Mouse (Mus musculus) heart, embryonic 13.5 days (tissue): ENCODE results near the gene Cyp3a13. TPM values are rescaled to one million over a fixed set of nuclear protein-coding genes. Genes with fewer than 3 reads are reported as not detected.
"Not testable (repeated sequence)": the region's sequence is repeated elsewhere in the genome, so short reads cannot be mapped to it uniquely, and the experiment has no call there.

ENCODE experiments used
- ATAC-seq: fragments of 200-750 bp; cut with Nextera tagmentation; 2 replicates; pipeline ENCODE4 v1.8.0; 2017; ENCODE audit warnings: moderate TSS enrichment; ENCODE audit not compliant: insufficient number of reproducible peaks, low FRiP score, low TSS enrichment; ENCODE audit errors: extremely low read depth
- H3K27ac ChIP-seq: fragments of 300-500 bp; sonication (generic); replicated peaks from 2 replicates; pipeline ENCODE4 v1.5.1; 2015; ENCODE audit warnings: moderate library complexity, mild to moderate bottlenecking, inconsistent platforms
- H3K27me3 ChIP-seq: fragments of 300-500 bp; sonication (generic); replicated peaks from 2 replicates; pipeline ENCODE4 v1.6.1; 2015; ENCODE audit warnings: mild to moderate bottlenecking, inconsistent platforms
- H3K36me3 ChIP-seq: fragments of 300-500 bp; sonication (generic); 2 replicates; pipeline ENCODE4 v1.6.1; 2015; ENCODE audit warnings: mild to moderate bottlenecking, inconsistent platforms
- H3K4me1 ChIP-seq: fragments of 300-500 bp; sonication (generic); 2 replicates; pipeline ENCODE4 v1.6.1; 2015; ENCODE audit warnings: inconsistent platforms
- H3K4me2 ChIP-seq: fragments of 300-500 bp; sonication (generic); 2 replicates; pipeline ENCODE4 v1.6.1; 2015; ENCODE audit warnings: inconsistent platforms, mild to moderate bottlenecking, moderate library complexity
- H3K4me3 ChIP-seq: fragments of 300-500 bp; sonication (generic); 2 replicates; pipeline ENCODE4 v1.5.1; 2015; ENCODE audit warnings: moderate library complexity, mild to moderate bottlenecking, inconsistent platforms
- H3K9ac ChIP-seq: fragments of 300-500 bp; sonication (generic); 2 replicates; pipeline ENCODE4 v1.6.1; 2015; ENCODE audit warnings: inconsistent platforms, mild to moderate bottlenecking, moderate library complexity
- H3K9me3 ChIP-seq: fragments of 300-500 bp; sonication (generic); 2 replicates; pipeline ENCODE4 v1.6.1; 2016; ENCODE audit warnings: inconsistent platforms
- WGBS: fragments of 180-500 bp; shearing (Covaris S2); methylation state at CpG from one replicate; pipeline ENCODE4 v1.1.7; 2015; ENCODE audit warnings: mixed read lengths; 5-methylcytosine and 5-hydroxymethylcytosine counted together
- polyA plus RNA-seq: library from polyadenylated mRNA; unstranded; fragments of >200 nt; fragmentation: Nextera tagmentation; extraction: Ambion mirVana; gene quantifications from 2 replicates; pipeline ENCODE4 v1.2.1, GENCODE M21; 2015

Gene Cyp3a13
- 0.13 TPM in 1 of 2 replicates, not detected in the other for polyA plus RNA-seq

DNA sequence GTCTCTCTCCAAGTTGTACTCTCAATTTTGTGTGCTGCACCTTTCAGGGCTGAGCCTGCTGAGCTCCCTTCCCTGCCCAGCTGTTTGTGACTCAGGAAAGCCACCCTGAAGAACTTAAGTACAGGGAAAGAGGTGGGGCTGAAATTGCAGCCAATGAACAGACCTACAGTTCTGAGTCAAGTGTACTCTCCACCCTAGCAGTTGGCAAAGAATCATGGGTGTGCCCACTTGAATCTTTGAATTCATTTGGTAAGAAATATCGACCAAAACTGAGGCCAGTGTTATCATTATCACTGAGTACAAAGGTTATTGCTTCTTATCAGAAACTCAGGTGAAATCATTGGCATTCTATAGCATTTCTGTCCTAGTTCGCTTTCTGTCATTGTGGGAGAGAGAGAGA is at the start of gene Cyp3a13:
Cyp3a13 (minus strand) TSS at position 88 of the 400 bp plus-strand sequence.
- Histone ChIP-seq H3K36me3 (no peaks in the 10 kb centered on the region), H3K27ac (no peak within 1 kb of the TSS), H3K4me3 (no peak within 1 kb of the TSS), H3K4me1 (no peaks in the 10 kb centered on the region), H3K4me2 (no peak within 1 kb of the TSS), H3K9me3 (no peaks in the 10 kb centered on the region), H3K9ac (no peak within 1 kb of the TSS), H3K27me3 (no peaks in the 10 kb centered on the region)
- 52% methylated on average over 2 of the region's 2 CpGs for whole genome bisulfite sequencing
- no peak for ATAC-seq

DNA sequence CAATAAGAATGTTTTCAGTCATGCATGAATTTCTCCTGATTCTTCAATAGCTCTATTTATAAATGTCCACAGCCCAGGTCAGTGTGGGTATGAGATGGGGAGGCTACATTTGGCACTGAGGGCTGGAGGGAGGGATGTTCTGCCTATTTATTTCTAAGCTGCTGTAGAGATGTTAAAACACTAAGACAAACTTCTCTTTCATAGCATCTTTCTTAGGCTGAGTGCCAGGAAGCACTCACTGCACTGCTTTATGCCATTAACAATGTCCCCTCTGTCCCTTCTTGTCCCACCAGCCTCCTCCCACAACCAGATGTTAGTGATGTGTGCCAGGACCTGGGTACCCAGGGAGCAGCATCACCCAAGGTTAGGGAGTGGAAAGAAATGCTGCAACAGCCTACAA is 45.1 kb upstream of the Cyp3a13 start:
- no peak for ATAC-seq
- no peak overlapping the region for H3K4me3 ChIP-seq

DNA sequence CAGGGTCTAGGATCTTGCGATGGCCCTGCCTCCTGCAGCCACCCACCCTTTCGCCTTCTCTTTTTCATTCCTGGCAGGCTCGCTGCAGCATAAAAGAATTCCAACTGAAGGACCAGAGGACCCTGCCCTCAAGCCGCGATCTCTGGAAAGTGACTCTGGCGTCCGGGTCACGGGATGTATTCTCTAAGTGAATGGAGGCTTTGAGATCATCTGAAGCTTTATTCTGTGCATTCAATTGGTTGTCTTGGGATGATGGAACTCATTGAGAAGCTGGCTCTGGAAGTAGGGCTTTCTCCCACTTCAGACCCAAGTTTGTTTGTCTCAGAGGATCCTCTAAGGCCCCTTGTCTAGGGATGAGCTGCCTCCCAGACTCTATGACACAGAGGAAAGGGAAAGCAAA is 41.5 kb upstream of the Cyp3a13 start, which contains the start of gene Gjc3:
Gjc3 (minus strand) TSS at position 154 of the 400 bp plus-strand sequence.
- H3K4me3 ChIP-seq, result no peak within 1 kb of the TSS
- no peak within 1 kb of the TSS for H3K27ac ChIP-seq
- no peaks in the 10 kb centered on the region for H3K4me1 ChIP-seq
- H3K9ac ChIP-seq, result no peak within 1 kb of the TSS
- H3K4me2 ChIP-seq, result no peak within 1 kb of the TSS
- no peaks in the 10 kb centered on the region for H3K9me3 ChIP-seq
- no peaks in the 10 kb centered on the region for H3K36me3 ChIP-seq
- 69% methylated on average over 8 of the region's 8 CpGs for WGBS
- ATAC-seq, result no peak
- H3K27me3 ChIP-seq, result no peaks in the 10 kb centered on the region

More for the DNA sequence above, 45.1 kb upstream of the Cyp3a13 start:
- Histone ChIP-seq H3K9me3 (no peaks in the 10 kb centered on the region), H3K27me3 (no peaks in the 10 kb centered on the region), H3K4me2 (no peak overlapping the region), H3K36me3 (no peaks in the 10 kb centered on the region), H3K9ac (no peak overlapping the region), H3K27ac (no peak overlapping the region), H3K4me1 (no peaks in the 10 kb centered on the region)

DNA sequence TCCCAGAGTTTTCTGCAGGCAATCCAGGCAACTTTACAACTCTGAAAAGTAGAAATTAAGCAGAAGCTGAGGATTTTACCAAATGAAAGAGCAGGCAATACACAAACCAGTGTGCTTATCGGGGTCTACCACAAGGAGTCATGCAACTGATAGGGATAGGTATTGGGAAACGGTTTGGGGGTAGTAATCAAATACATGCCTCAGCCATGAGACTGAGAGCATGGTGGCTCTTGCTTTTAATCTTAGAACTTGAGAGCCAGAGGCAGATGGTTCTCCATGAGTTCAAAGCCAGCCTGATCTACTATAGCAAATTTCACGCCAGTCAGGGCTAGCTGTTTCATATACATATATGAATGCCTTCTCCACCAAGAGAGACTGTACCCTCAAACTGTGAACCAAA is 35.0 kb upstream of the Cyp3a13 start:
- Histone ChIP-seq H3K9ac (no peak overlapping the region), H3K27ac (no peak overlapping the region), H3K4me1 (no peaks in the 10 kb centered on the region), H3K4me2 (no peak overlapping the region), H3K36me3 (no peaks in the 10 kb centered on the region), H3K27me3 (no peaks in the 10 kb centered on the region; the same call in 1 of the 2 replicates), H3K4me3 (no peak overlapping the region), H3K9me3 (no peaks in the 10 kb centered on the region)
- ATAC-seq, result no peak
- WGBS, result 66% methylated on average over 3 of the region's 3 CpGs

DNA sequence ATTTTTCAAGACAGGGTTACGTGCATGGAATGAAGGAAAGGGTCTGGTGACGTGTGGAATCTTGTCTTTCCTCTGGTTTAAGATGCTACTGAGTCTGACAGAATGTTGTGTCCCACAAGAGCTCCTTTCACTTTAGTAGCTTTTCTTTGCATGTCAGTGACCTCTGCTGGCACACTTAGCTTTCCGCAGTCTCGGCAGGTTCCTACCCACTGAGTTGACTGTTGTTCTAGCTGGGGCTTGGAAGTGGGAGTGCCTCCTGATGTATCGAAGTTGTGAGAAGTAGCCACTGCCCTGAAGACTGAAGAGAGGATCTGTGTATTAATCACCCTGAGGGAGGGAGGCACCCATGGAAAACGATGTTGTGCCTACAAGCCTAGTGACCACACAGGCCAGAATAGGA is 29.8 kb upstream of the Cyp3a13 start:
- WGBS, result 35% methylated on average over 6 of the region's 6 CpGs
- H3K36me3 ChIP-seq, result no peaks in the 10 kb centered on the region
- H3K4me3 ChIP-seq, result no peak overlapping the region
- H3K27ac ChIP-seq, result no peak overlapping the region
- ATAC-seq, result no peak
- H3K9ac ChIP-seq, result no peak overlapping the region
- H3K9me3 ChIP-seq, result no peaks in the 10 kb centered on the region
- H3K4me2 ChIP-seq, result no peak overlapping the region
- H3K4me1 ChIP-seq, result no peaks in the 10 kb centered on the region
- H3K27me3 ChIP-seq, result no peaks in the 10 kb centered on the region; the same call in 1 of the 2 replicates

DNA sequence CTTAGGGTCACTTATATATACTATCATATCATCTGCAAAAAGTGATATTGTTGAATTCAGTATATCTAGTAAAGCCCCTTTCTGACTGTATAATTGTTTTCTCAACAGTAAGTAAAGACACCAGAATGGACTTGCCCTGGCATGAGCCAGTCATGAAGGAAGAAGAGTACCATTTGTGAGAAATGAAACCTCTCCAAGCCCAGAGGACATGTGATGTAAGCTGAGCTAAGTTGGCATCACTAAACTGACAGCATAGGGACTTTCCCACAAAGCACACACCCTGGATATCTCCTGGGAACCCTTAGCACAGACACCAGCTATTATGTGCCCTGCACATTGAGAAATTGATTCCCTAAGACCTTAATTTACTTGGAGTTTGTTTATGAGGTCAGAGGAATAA is 25.9 kb upstream of the Cyp3a13 start:
- H3K4me1 ChIP-seq, result no peaks in the 10 kb centered on the region
- no peak overlapping the region for H3K27ac ChIP-seq
- no peaks in the 10 kb centered on the region for H3K36me3 ChIP-seq
- ATAC-seq, result no peak
- H3K4me3 ChIP-seq, result no peak overlapping the region
- H3K9ac ChIP-seq, result no peak overlapping the region
- H3K4me2 ChIP-seq, result no peak overlapping the region
- H3K27me3 ChIP-seq, result no peaks in the 10 kb centered on the region
- no peaks in the 10 kb centered on the region for H3K9me3 ChIP-seq

DNA sequence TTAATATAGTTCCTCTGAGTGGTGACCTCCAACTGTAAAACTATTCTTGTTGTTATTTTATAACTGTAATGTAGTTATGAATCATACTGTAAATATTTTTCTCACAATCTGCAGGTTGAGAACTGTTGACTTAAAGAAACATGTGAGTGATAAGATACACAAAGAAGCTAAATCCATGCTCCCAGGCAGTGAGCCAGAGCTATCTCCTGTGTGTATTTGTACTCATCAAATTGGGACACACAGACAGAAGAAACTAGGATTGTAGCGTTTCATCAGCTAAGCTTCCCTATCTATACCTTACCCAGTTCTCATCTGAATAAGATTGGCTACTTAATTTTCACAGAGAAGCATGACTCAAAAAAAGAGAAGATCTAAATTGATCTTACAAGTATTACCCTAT is 21.7 kb upstream of the Cyp3a13 start:
- Histone ChIP-seq H3K27ac (no peak overlapping the region), H3K4me2 (no peak overlapping the region), H3K4me3 (no peak overlapping the region), H3K27me3 (no peaks in the 10 kb centered on the region), H3K9ac (no peak overlapping the region), H3K36me3 (no peaks in the 10 kb centered on the region), H3K4me1 (no peaks in the 10 kb centered on the region), H3K9me3 (no peaks in the 10 kb centered on the region)
- no peak for ATAC-seq
- 49% methylated on average over 1 of the region's 1 CpGs for WGBS

DNA sequence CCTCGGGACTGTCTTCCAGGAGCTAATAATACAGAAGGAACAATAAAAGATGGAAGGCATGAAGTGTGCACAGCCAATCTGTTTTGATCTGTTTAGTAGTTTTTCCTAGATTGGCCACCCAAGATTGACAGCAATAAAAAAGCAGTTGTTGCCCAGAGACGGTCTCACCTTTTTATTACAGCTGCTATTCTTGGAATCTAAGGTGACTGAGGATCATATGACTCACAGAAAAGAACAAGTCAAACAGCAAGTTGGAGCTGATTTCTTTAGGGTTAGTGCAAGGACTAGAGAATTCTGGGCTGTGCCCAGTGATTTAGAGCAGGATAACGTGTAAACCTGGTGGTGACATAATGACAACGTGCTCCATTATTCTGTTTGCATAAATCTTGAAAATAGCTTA is 19.5 kb upstream of the Cyp3a13 start:
- Histone ChIP-seq H3K9me3 (no peaks in the 10 kb centered on the region), H3K27ac (no peak overlapping the region), H3K36me3 (no peaks in the 10 kb centered on the region), H3K4me2 (no peak overlapping the region), H3K27me3 (no peaks in the 10 kb centered on the region), H3K4me1 (no peaks in the 10 kb centered on the region), H3K9ac (no peak overlapping the region), H3K4me3 (no peak overlapping the region)
- WGBS, result 73% methylated on average over 4 of the region's 4 CpGs
- no peak for ATAC-seq

DNA sequence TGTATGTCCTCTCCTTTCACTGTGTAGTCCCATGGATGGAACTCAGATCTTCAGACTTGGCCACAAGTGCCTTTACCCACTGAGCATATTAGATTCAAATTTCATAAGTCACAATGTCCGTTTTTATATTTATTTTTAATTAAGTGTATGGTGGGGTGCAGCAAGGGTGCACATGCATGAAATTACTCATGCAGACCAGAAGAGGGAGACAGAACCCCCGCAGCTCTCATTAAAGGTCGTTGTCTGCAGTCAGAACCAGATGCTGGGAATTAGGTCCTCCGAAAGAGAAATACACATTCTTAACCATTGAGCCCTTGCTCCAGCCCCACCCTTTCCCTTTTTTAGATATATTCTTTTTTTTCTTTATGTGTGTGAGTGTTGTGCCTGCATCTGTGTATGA is 15.8 kb upstream of the Cyp3a13 start:
- 54% methylated on average over 4 of the region's 4 CpGs for WGBS
- no peak for ATAC-seq

DNA sequence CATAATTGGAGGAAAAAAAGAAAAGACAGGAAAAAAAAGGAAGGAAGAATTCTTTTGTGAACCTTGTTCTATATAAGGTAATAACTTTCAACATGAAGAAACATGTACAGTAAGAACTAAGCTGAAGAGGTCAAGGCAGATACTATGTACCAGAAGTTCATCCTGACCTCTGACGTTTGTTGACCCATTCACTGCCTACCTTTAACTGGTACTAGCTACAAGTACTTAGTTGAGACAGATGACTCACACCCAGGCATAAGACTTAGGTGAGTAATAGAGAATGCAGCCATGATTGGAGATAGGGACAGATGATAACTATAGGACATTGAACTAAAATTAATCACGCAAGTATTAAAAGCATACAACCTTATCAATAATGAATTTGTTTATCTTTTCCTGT is 15.1 kb upstream of the Cyp3a13 start:
- 81% methylated on average over 2 of the region's 2 CpGs for WGBS

More for the DNA sequence above, 15.8 kb upstream of the Cyp3a13 start:
- H3K9me3 ChIP-seq, result no peaks in the 10 kb centered on the region
- H3K4me1 ChIP-seq, result no peaks in the 10 kb centered on the region
- H3K27ac ChIP-seq, result no peak overlapping the region
- H3K4me2 ChIP-seq, result no peak overlapping the region
- no peaks in the 10 kb centered on the region for H3K27me3 ChIP-seq
- H3K36me3 ChIP-seq, result no peaks in the 10 kb centered on the region
- H3K4me3 ChIP-seq, result no peak overlapping the region
- no peak overlapping the region for H3K9ac ChIP-seq

DNA sequence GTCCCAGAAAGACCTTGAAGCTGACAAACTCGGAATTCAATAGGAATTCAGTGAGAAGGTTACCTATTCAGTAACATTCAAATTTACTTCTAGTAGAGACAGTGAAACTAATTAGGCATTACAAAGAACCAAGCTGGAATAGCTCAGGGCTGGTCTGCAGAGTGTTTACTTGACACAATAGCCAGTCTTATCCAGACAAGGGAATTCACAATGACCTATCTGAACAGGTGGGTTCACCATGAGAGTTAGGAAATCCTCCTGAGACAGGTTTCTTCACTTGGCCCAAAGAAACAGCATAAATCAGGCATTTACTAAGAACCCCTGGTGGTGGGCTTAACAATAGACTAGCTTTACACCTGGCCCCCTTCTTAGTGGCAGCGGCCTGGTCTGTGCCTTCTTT is 12.5 kb upstream of the Cyp3a13 start:
- H3K9me3 ChIP-seq, H3K36me3 ChIP-seq, ATAC-seq, H3K27ac ChIP-seq, H3K27me3 ChIP-seq, H3K4me1 ChIP-seq, H3K4me2 ChIP-seq, H3K9ac ChIP-seq, H3K4me3 ChIP-seq: not testable (repeated sequence)
- 58% methylated on average over 2 of the region's 2 CpGs for WGBS

More for the DNA sequence above, 15.1 kb upstream of the Cyp3a13 start:
- Histone ChIP-seq H3K27me3 (no peaks in the 10 kb centered on the region), H3K27ac (no peak overlapping the region), H3K36me3 (no peaks in the 10 kb centered on the region), H3K9me3 (no peaks in the 10 kb centered on the region), H3K4me3 (no peak overlapping the region), H3K4me1 (no peaks in the 10 kb centered on the region), H3K4me2 (no peak overlapping the region), H3K9ac (no peak overlapping the region)
- no peak for ATAC-seq

DNA sequence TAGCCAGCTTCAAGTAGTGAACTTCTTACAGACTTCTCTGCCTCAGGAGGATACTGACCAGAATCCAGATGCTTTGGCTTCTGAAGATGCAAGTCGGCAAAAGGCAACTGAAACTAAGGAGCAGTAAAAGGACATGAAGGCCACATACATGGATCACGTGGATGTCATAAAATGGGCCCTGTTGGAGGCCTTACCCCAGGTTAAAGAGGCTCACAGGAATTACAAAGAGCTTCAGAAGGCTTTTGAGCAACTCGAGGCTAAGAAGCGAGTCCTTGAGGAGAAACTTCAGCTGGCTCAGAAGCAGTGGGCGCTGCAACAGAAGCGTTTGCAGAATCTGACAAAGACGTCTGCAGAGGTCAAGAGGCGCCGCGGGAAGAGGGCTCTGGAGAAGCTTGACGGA is 7.0 kb upstream of the Cyp3a13 start:
- Histone ChIP-seq H3K4me1 (no peaks in the 10 kb centered on the region), H3K9ac (no peak overlapping the region), H3K9me3 (no peaks in the 10 kb centered on the region), H3K27me3 (no peaks in the 10 kb centered on the region), H3K36me3 (no peaks in the 10 kb centered on the region), H3K27ac (no peak overlapping the region), H3K4me2 (no peak overlapping the region), H3K4me3 (no peak overlapping the region)
- ATAC-seq, result no peak
- WGBS, result 77% methylated on average over 11 of the region's 11 CpGs
